Mouse (Mus musculus) heart, embryonic 14.5 days (tissue): Measurements from ENCODE around the gene Ccdc85b. TPM values are rescaled to one million over a fixed set of nuclear protein-coding genes. Genes with fewer than 3 reads are reported as not detected.

ENCODE experiments used
- ATAC-seq: fragments of 200-750 bp; cut with Nextera tagmentation; 2 replicates; pipeline ENCODE4 v1.8.0; 2017; ENCODE audit warnings: low read depth, moderate TSS enrichment; ENCODE audit not compliant: insufficient number of reproducible peaks, insufficient read depth, low FRiP score
- H3K27ac ChIP-seq, 2 experiments: fragments of 200-500 bp in 1 of 2; fragments of 300-500 bp in 1 of 2; sonication (generic) in 1 of 2; replicated peaks in 1 of 2; 2 replicates each; pipeline ENCODE4 v1.5.1; 2012 to 2014; ENCODE audit warnings: low read depth in 2 of 2, low read length in 2 of 2, control low read depth in 1 of 2, mild to moderate bottlenecking in 1 of 2, mixed read lengths in 1 of 2; ENCODE audit not compliant: control insufficient read depth in 1 of 2, insufficient read depth in 1 of 2
- H3K27me3 ChIP-seq: fragments of 300-500 bp; sonication (generic); 2 replicates; pipeline ENCODE4 v1.6.1; 2014; ENCODE audit warnings: mild to moderate bottlenecking, low read length, control low read depth; ENCODE audit not compliant: control insufficient read depth, insufficient read depth
- H3K36me3 ChIP-seq: fragments of 300-500 bp; sonication (generic); 2 replicates; pipeline ENCODE4 v1.6.1; 2014; ENCODE audit warnings: mild to moderate bottlenecking, control low read depth, low read length, mixed read lengths; ENCODE audit not compliant: control insufficient read depth, insufficient read depth
- H3K4me1 ChIP-seq, 2 experiments: fragments of 200-500 bp in 1 of 2; fragments of 300-500 bp in 1 of 2; sonication (generic) in 1 of 2; 2 replicates each; pipeline ENCODE4 v1.6.1; 2012 to 2014; ENCODE audit warnings: low read length in 2 of 2, control low read depth in 1 of 2, mixed read lengths in 1 of 2; ENCODE audit not compliant: control insufficient read depth in 2 of 2, insufficient read depth in 2 of 2
- H3K4me2 ChIP-seq: fragments of 300-500 bp; sonication (generic); 2 replicates; pipeline ENCODE4 v1.6.1; 2014; ENCODE audit warnings: mild to moderate bottlenecking, low read length
- H3K4me3 ChIP-seq, 2 experiments: fragments of 200-500 bp in 1 of 2; fragments of 300-500 bp in 1 of 2; sonication (generic) in 1 of 2; 2 replicates each; pipeline ENCODE4 v1.5.1; 2012 to 2014; ENCODE audit warnings: low read length in 2 of 2, mild to moderate bottlenecking in 2 of 2, control low read depth in 1 of 2, low read depth in 1 of 2, moderate library complexity in 1 of 2; ENCODE audit not compliant: control insufficient read depth in 1 of 2, insufficient read depth in 1 of 2
- H3K9ac ChIP-seq: fragments of 300-500 bp; sonication (generic); 2 replicates; pipeline ENCODE4 v1.6.1; 2014; ENCODE audit warnings: mild to moderate bottlenecking, low read length
- H3K9me3 ChIP-seq: fragments of 300-500 bp; sonication (generic); 2 replicates; pipeline ENCODE4 v1.6.1; 2016; ENCODE audit warnings: low read length, control low read depth; ENCODE audit not compliant: control insufficient read depth
- WGBS: fragments of 180-500 bp; shearing (Covaris S2); extraction: QIAGEN DNeasy Blood & Tissue Kit; methylation state at CpG from one replicate; pipeline ENCODE4 v1.1.7; 2014; 5-methylcytosine and 5-hydroxymethylcytosine counted together
- polyA plus RNA-seq: library from polyadenylated mRNA; unstranded; fragments of >200 nt; fragmentation: Nextera tagmentation; extraction: Ambion mirVana; gene quantifications from 2 replicates; pipeline ENCODE4 v1.2.1, GENCODE M21; 2014

Gene Ccdc85b
- polyA plus RNA-seq, 1 experiment from 2014 or later: 9.0 TPM

DNA sequence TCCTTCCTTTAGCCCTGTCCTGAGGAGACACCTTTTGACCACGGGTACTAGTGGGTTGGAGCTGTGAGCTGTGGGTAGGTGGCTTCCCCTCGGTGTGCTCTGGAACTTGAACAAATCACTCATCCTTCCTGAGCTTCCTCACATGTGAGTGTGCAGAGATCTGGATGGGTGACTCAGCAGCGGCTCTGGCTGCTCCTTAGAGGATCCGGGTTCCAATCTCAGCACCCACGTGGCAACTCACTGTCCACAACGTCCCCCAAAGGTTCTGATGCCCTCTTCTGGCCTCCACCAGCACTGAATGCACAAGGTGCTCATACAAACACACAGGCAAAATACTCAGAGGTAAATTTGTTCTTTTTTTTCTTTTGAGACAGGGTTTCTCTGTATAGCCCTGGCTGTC lies 5.9 kb downstream of the Ccdc85b start:
- Histone ChIP-seq H3K27me3 (peaks cover 28% of the 10 kb centered on the region), H3K9me3 (no peaks in the 10 kb centered on the region), H3K4me1 (peaks cover 6 to 32% of the 10 kb centered on the region in 2 experiments), H3K27ac (no peak overlapping the region), H3K9ac (no peak overlapping the region), H3K4me2 (no peak overlapping the region), H3K36me3 (peaks cover 15% of the 10 kb centered on the region), H3K4me3 (no peak overlapping the region)
- 75% methylated on average over 6 of the region's 6 CpGs for WGBS
- ATAC-seq: no peak

DNA sequence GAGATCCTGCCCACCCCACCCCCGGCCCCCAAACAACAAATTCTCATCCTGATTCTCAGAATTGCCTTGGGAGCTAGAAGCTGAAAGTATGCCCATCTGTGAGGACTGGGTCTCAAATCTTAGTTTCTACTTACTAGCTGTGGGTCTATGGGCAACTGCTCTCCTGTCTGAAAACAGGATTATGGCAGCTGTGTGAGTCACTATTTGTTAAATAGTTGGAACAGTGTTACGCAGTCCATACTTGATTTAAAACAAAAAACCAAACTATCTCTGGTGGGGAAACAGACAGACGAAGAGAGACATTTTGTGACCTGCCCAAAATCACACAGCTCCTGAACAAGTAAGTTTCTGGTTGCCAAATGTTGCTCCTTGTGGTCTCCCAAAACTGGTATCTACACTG lies 8.0 kb downstream of the Ccdc85b start:
- ATAC-seq: no peak
- H3K9me3 ChIP-seq: no peaks in the 10 kb centered on the region

DNA sequence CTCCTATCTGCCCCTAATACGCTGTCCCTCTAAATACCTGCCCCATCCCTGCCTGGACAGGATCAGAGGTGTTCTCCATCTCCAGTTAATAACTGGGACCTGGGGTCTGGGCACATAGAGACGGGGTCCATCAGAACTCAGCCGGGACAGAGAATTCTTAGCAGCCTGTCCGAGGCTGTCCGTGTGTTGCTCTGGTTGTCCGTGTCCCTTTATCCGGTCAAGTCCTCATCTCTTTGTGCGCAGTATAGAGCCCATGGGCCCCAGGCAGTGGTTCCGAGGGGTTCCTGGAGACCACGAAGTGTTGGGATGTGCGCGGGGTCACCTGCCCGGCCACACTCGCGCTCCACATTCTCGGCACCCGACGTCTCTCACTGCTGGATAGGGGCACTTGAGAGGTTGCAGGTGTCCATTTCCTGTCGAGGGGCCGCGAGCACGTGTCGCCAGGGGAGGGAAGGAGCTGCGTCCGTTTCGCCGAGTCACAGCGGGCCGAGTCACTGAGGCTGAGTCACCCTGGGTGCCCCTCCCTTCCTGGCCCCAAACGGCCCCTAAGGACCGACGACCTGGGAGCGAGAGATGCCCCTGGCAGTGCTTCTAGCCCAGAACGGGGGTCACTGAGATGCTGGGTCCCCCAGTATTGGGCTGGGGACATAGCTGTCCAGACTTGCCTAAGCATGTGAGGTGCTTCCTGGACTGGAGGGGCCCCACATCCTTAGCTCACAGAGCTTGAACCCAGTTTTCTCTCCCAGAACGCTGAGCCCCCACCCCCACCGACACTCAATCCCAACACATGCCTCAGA lies 9.1 kb downstream of the Ccdc85b start:
- H3K4me1 ChIP-seq: peaks cover 0 to 14% of the 10 kb centered on the region in 2 experiments; a peak in 3 of 4 replicates
- ATAC-seq: no peak
- H3K9ac ChIP-seq: peak overlapping the region; percentile 54; the same call in 1 of the 2 replicates
- peaks cover 46% of the 10 kb centered on the region for H3K27me3 ChIP-seq
- H3K9me3 ChIP-seq: no peaks in the 10 kb centered on the region
- H3K4me2 ChIP-seq: peak overlapping the region; percentile 98
- peak overlapping the region; percentile 49 to 58 for H3K4me3 ChIP-seq
- peaks cover under 1% of the 10 kb centered on the region for H3K36me3 ChIP-seq
- WGBS: 6% methylated on average over 36 of the region's 36 CpGs
- no peak overlapping the region for H3K27ac ChIP-seq

More for the DNA sequence above, 8.0 kb downstream of the Ccdc85b start:
- Histone ChIP-seq H3K27ac (no peak overlapping the region), H3K4me3 (no peak overlapping the region), H3K27me3 (peaks cover 42% of the 10 kb centered on the region), H3K4me2 (no peak overlapping the region), H3K4me1 (peaks cover 0 to 15% of the 10 kb centered on the region in 2 experiments; a peak in 3 of 4 replicates), H3K36me3 (peaks cover 12% of the 10 kb centered on the region), H3K9ac (no peak overlapping the region)
- 69% methylated on average over 3 of the region's 3 CpGs for WGBS

DNA sequence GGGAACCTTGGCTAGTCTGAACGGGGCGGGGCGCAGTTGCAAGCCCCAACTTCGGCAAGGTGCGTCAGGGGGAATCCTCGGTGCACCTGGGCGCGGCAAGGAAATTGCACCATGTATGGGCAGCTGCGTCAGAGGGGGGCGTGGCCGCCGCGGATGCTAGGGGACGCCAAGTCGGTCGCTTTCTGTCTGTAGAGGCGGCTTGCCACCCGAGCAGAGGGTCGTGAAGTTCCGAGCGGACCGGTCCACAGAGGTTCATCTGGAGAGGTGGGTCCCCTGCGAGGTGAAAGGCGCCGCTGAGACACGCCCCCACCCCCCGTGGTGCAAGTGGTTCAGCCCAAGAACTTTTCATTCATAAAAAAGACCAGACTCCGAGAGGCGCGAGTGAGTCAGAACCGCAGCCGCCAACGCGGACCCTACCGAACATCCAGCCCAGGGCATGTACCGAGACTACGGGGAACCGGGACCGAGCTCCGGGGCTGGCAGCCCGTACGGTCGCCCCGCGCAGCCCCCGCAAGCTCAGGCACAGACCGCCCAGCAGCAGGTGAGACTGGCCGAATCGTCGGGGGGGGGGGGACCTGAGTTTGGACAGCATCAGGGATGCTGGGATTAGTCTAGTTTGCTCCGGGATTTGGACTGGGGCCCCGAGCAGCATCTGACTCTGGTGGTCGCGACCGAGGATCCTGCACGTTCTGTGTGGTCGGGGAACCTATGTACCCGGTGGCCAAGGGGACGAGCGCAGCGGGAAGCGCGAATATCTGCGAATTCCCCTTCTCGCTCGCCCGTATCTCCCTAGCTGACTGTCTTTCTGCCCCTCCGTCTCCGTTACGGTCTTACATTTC lies 10.0 kb downstream of the Ccdc85b start, which contains the start of gene Fosl1:
Fosl1 (plus strand) TSS at position 33 of the 839 bp plus-strand sequence.
- peak; percentile 35; the same call in 1 of the 2 replicates for ATAC-seq
- under 1% methylated on average over 69 of the region's 70 CpGs for WGBS
- H3K27ac ChIP-seq: no peak within 1 kb of the TSS
- H3K4me2 ChIP-seq: peak within 1 kb of the TSS; percentile 98
- no peaks in the 10 kb centered on the region for H3K36me3 ChIP-seq
- no peaks in the 10 kb centered on the region for H3K9me3 ChIP-seq
- H3K27me3 ChIP-seq: peaks cover 46% of the 10 kb centered on the region
- H3K4me1 ChIP-seq: peaks cover 0 to 14% of the 10 kb centered on the region in 2 experiments; a peak in 3 of 4 replicates
- peak within 1 kb of the TSS; percentile 49 to 58 for H3K4me3 ChIP-seq
- peak within 1 kb of the TSS; percentile 54 for H3K9ac ChIP-seq

DNA sequence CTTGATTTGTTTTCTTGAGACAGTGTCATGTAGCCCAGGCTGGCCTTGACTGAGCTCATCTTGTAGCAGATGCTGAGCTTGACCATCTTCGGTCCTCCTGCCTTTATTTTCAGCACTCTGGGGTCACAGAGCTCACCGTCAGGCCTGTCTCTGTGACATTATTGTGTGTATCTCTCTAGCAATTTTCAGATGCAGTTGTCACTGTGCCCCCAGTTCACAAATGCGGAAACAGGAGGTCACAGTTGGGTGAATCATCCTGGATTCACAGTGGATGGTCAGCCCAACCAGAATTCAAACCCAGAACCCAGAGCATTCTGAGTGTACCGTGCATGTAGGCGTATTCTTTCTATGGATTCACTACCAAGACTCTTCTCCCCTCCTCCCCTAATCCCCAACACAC lies 11.9 kb downstream of the Ccdc85b start:
- WGBS: 86% methylated on average over 5 of the region's 5 CpGs
- Histone ChIP-seq H3K27me3 (peaks cover 46% of the 10 kb centered on the region), H3K36me3 (no peaks in the 10 kb centered on the region)

DNA sequence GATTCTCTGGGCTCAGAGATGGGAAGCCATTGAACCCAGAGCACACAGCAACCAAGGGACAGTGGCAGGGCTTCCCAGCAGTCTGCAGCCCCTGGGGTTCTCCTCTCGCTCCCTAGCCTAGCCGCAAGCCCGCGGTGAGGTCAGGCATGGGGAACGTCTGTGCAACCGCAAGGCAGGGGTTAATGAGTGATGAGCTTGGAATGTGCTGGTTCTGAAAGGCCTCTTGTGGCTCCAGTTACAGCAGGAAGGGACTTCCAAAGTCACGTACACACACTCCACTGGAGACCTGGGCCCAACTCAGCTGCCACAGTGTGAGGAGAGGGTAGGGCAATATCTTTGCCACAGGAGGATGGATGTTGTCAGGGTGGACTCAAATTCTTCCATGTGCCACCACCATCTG lies 12.7 kb downstream of the Ccdc85b start:
- H3K9me3 ChIP-seq: peaks cover 3% of the 10 kb centered on the region; the same call in 1 of the 2 replicates
- ATAC-seq: no peak
- H3K36me3 ChIP-seq: no peaks in the 10 kb centered on the region
- WGBS: 24% methylated on average over 7 of the region's 7 CpGs
- H3K27me3 ChIP-seq: peaks cover 46% of the 10 kb centered on the region
- H3K4me3 ChIP-seq: no peak overlapping the region
- H3K27ac ChIP-seq: no peak overlapping the region
- no peak overlapping the region for H3K4me2 ChIP-seq
- H3K4me1 ChIP-seq: peaks cover 0 to 14% of the 10 kb centered on the region in 2 experiments; a peak in 3 of 4 replicates
- no peak overlapping the region for H3K9ac ChIP-seq

More for the DNA sequence above, 11.9 kb downstream of the Ccdc85b start:
- no peak for ATAC-seq
- no peak overlapping the region for H3K27ac ChIP-seq
- no peak overlapping the region for H3K9ac ChIP-seq
- peaks cover 0 to 14% of the 10 kb centered on the region in 2 experiments; a peak in 3 of 4 replicates for H3K4me1 ChIP-seq
- no peak overlapping the region for H3K4me3 ChIP-seq
- H3K4me2 ChIP-seq: no peak overlapping the region
- no peaks in the 10 kb centered on the region for H3K9me3 ChIP-seq

DNA sequence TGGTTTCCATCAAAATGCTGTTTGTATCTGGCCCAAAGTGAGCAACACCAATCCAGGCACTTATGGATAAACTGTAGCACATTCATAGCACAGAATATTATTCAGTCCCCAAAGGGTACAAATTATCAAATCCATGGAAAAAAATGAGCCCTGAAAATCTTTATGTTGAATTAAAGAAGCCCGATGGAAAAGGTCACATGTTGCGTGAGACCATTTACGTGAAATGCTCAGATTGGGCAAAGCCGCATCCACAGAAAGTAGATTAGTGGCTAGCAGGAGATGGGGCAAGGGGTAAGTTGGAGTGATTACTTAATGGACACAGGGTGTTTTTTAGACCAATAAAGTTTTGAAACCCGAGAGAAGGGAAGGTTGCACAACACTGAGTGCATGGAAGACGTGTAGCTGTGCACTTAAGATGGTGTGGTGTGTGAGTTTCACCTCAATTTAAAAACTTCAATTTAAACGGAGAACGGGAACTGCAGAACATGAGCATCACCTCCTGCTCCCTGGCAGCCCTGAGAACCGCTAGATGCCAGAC lies 13.3 kb downstream of the Ccdc85b start:
- no peak for ATAC-seq
- Histone ChIP-seq H3K4me3 (no peak overlapping the region), H3K9ac (no peak overlapping the region), H3K27ac (no peak overlapping the region), H3K4me2 (no peak overlapping the region), H3K4me1 (peaks cover 0 to 14% of the 10 kb centered on the region in 2 experiments; a peak in 3 of 4 replicates), H3K36me3 (no peaks in the 10 kb centered on the region), H3K9me3 (peaks cover 3% of the 10 kb centered on the region; the same call in 1 of the 2 replicates), H3K27me3 (peaks cover 45% of the 10 kb centered on the region)
- 63% methylated on average over 9 of the region's 9 CpGs for WGBS
